Mouse (Mus musculus) cerebellum, adult 18-20 months (tissue): Measurements from ENCODE around the gene Cracr2b.
A peak's percentile ranks its signal among the peaks of the same experiment; 100 is the strongest.

Experiments
- DNase-seq, 2 experiments: peaks; one replicate each; pipeline ENCODE4 v3.0.0; 2021

Cracr2b gene

GRCm38 (mm10) chr7:141487141-141487540 is 26.2 kb downstream of the Cracr2b start:
- DNase-seq, result no peak

DNA sequence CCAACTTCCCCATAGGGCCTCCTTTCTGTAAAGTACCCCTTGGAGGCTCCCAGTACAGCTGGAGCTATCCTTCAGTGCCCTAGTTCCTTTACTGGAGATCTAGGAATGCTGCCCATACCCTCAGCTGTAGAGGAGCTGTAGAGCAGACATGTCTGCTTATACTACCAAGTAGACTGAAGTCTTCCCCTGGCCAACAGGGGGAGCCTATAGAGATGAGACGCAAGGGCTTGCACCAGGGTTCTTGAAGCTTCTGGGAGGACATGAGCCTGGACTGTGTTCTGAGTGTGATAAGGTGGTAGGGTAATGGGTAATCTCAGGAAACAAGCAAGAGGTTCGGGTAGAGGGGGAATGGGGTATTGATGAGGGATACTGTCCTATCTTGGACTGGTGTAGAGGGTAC is 30.3 kb downstream of the Cracr2b start:
- DNase-seq, result no peak

GRCm38 (mm10) chr7:141492738-141493137 is 31.8 kb downstream of the Cracr2b start:
- DNase-seq, result peak; percentile 70 to 76

DNA sequence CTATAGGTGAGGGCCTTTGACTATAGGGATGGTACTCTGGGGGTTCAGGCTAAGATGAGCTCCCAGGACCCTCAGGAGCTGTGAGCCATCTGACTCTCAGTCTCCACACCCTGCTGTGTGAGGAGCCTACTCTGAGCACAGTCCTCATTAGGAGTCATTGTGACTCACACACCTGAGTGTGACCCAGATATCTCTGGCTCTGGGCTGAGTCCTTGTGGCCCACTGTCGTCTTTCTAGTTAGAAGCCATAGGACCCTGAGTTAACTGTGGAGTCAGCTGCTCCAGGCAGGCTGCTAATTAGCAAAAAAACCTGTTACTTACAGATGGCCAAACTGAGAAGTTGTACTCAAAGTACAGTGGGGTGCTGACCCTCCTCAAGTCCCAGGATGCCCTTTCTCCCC is 32.8 kb downstream of the Cracr2b start:
- no peak for DNase-seq

- DNase-seq, result peak in 1 of 2 experiments; percentile 30
Measured at GRCm38 (mm10) chr7:141495379-141495778, 34.5 kb downstream of the Cracr2b start.

GRCm38 (mm10) chr7:141495940-141496339 is 35.0 kb downstream of the Cracr2b start:
- peak; percentile 17 to 27 for DNase-seq

GRCm38 (mm10) chr7:141497600-141497999 is 36.7 kb downstream of the Cracr2b start:
- peak; percentile 30 to 38 for DNase-seq

- peak; percentile 22 to 27 for DNase-seq
Measured at GRCm38 (mm10) chr7:141501820-141502555, 41.1 kb downstream of the Cracr2b start.

- peak; percentile 74 to 83 for DNase-seq
Measured at GRCm38 (mm10) chr7:141502556-141502905, 41.6 kb downstream of the Cracr2b start.

DNA sequence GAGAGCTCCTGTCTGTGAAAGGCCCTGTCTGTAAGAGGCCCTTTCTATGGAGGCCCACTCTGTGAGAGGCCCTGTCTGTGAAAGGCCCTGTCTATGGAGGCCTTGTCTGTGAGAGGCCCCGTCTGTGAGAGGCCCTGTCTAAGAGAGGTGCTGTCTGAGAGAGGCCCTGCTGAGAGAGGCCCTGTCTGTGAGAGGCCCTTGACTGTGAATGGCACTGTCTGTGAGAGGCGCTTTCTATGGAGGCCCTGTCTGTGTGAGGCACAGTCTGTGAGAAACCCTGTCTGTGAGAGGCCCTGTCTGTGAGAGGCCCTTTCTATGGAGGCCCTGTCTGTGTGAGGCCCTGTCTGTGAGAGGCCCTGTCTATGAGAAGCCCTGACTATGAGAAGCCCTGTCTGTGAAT is 45.4 kb downstream of the Cracr2b start:
- DNase-seq, result peak in 1 of 2 experiments; percentile 1

DNA sequence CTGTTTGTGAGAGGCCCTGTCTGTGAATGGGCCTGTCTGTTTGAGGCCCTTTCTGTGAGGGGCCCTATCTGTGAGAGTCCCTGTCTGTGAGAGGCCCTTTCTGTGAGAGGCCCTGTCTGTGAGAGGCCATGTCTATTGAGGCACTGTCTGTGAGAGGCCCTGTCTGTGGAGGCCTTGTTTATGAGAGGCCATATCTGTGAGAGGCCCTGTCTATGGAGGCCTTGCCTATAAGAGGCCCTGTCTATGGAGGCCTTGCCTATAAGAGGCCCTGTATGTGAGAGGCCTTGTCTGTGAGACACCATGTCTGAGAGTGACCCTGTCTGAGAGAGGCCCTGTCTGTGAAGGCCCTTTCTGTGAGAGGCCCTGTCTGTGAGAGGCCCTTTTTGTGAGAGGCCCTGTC is 47.3 kb downstream of the Cracr2b start:
- DNase-seq, result no peak

DNA sequence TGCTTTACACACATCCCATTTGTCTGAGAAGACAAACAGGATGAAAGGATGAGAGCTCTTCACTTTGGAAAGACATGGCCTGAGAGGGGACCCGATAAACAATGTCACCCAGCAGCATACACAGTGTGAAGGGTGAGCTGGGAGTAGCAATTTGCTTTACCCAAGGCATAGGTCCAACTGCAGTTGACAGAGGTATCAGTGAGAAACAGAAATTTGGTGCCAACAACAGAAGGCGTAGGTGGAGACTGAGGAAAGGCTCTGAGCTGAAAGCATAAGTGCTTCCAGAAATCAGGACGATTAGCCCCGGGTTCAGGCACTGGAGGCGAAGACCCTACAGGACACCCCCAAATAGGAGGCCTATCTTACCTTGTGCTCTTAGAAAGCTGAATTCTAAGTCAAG is 49.3 kb downstream of the Cracr2b start:
- DNase-seq, result peak; percentile 59 to 71

DNA sequence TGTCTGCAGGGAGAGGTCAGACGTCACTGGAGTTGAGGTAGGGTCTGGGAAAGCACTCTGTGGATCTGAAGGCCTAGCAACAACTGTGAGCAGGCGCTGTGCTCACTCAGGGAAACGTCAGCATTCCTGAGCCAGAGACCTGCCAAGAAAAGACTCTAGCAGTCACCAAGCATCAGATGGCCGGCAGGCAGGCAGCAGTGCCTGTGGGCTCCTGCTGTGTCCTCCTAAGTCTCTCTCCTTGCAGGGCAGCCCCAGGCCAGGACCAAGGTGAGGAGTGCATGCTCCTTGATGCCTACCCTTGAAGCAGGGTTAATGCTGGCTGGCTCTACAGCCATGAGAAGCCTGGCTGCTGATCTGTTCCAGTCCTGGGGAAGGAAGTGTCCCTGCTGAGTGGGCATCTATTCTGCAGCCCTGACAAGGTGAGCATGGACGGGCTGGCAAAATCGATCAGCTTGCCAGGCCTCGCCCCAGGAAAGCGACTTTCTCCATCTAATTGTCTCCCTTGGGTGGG is 49.8 kb downstream of the Cracr2b start:
- DNase-seq, result peak; percentile 71
